Mouse (Mus musculus): ENCODE data around the gene Slc35b3. TPM values are rescaled to one million over a fixed set of nuclear protein-coding genes. Genes with fewer than 3 reads are reported as not detected.

Gene Slc35b3
- polyA plus RNA-seq, 1 experiment: 20.6 TPM

GRCm38 (mm10) chr13:38976978-38977377 lies 16.3 kb upstream of the Slc35b3 start:
- WGBS: 76% methylated on average over 6 of the region's 6 CpGs
- TF ChIP-seq POLR2A (IDR thresholded peaks at IDR 0.05; ENCODE audit: borderline replicate concordance, extremely low read depth, low read depth, low read length) (no peak), CTCF (IDR thresholded peaks at IDR 0.05; ENCODE audit: insufficient read depth, low read length) (no peak)
- H3K4me3 ChIP-seq (replicated peaks; ENCODE audit: extremely low read depth, low read depth, low read length): no peak overlapping the region
- no peaks in the 10 kb centered on the region for H3K4me1 ChIP-seq (ENCODE audit: control insufficient read depth, insufficient read depth, low read length)
- no peak for DNase-seq

GRCm38 (mm10) chr13:38975853-38976252 lies 15.2 kb upstream of the Slc35b3 start:
- no peak for DNase-seq
- Histone ChIP-seq H3K4me1 (ENCODE audit: control insufficient read depth, insufficient read depth, low read length) (no peaks in the 10 kb centered on the region), H3K4me3 (replicated peaks; ENCODE audit: extremely low read depth, low read depth, low read length) (no peak overlapping the region)
- WGBS: 89% methylated on average over 5 of the region's 5 CpGs
- TF ChIP-seq POLR2A (IDR thresholded peaks at IDR 0.05; ENCODE audit: borderline replicate concordance, extremely low read depth, low read depth, low read length) (no peak), CTCF (IDR thresholded peaks at IDR 0.05; ENCODE audit: insufficient read depth, low read length) (no peak)

GRCm38 (mm10) chr13:38972602-38973001 lies 11.9 kb upstream of the Slc35b3 start:
- DNase-seq: no peak
- 6% methylated on average over 6 of the region's 6 CpGs for WGBS
- no peak for TF ChIP-seq POLR2A (IDR thresholded peaks at IDR 0.05; ENCODE audit: borderline replicate concordance, extremely low read depth, low read depth, low read length)
- TF ChIP-seq CTCF (IDR thresholded peaks at IDR 0.05; ENCODE audit: insufficient read depth, low read length): no peak
- H3K4me3 ChIP-seq (replicated peaks; ENCODE audit: extremely low read depth, low read depth, low read length): no peak overlapping the region
- no peaks in the 10 kb centered on the region for H3K4me1 ChIP-seq (ENCODE audit: control insufficient read depth, insufficient read depth, low read length)

GRCm38 (mm10) chr13:38971047-38971446 lies 10.4 kb upstream of the Slc35b3 start:
- TF ChIP-seq CTCF (IDR thresholded peaks at IDR 0.05; ENCODE audit: insufficient read depth, low read length) (no peak), POLR2A (IDR thresholded peaks at IDR 0.05; ENCODE audit: borderline replicate concordance, extremely low read depth, low read depth, low read length) (no peak)
- DNase-seq: no peak
- Histone ChIP-seq H3K4me3 (replicated peaks; ENCODE audit: extremely low read depth, low read depth, low read length) (no peak overlapping the region), H3K4me1 (ENCODE audit: control insufficient read depth, insufficient read depth, low read length) (no peaks in the 10 kb centered on the region)
- WGBS: 77% methylated on average over 4 of the region's 4 CpGs

GRCm38 (mm10) chr13:38967518-38967917 lies 6.8 kb upstream of the Slc35b3 start:
- TF ChIP-seq CTCF (IDR thresholded peaks at IDR 0.05; ENCODE audit: insufficient read depth, low read length): no peak
- TF ChIP-seq POLR2A (IDR thresholded peaks at IDR 0.05; ENCODE audit: borderline replicate concordance, extremely low read depth, low read depth, low read length): no peak
- Histone ChIP-seq H3K4me3 (replicated peaks; ENCODE audit: extremely low read depth, low read depth, low read length) (no peak overlapping the region), H3K4me1 (ENCODE audit: control insufficient read depth, insufficient read depth, low read length) (no peaks in the 10 kb centered on the region)
- 86% methylated on average over 1 of the region's 1 CpGs for WGBS
- no peak for DNase-seq

GRCm38 (mm10) chr13:38966922-38967448 lies 6.3 kb upstream of the Slc35b3 start:
- Histone ChIP-seq H3K4me1 (ENCODE audit: control insufficient read depth, insufficient read depth, low read length) (no peaks in the 10 kb centered on the region), H3K4me3 (replicated peaks; ENCODE audit: extremely low read depth, low read depth, low read length) (no peak overlapping the region)
- 93% methylated on average over 2 of the region's 2 CpGs for WGBS

GRCm38 (mm10) chr13:38962771-38963170 lies 2.1 kb upstream of the Slc35b3 start:
- TF ChIP-seq CTCF (IDR thresholded peaks at IDR 0.05; ENCODE audit: insufficient read depth, low read length): no peak
- no peak for TF ChIP-seq POLR2A (IDR thresholded peaks at IDR 0.05; ENCODE audit: borderline replicate concordance, extremely low read depth, low read depth, low read length)
- Histone ChIP-seq H3K4me3 (replicated peaks; ENCODE audit: extremely low read depth, low read depth, low read length) (no peak overlapping the region), H3K4me1 (ENCODE audit: control insufficient read depth, insufficient read depth, low read length) (peaks cover 7% of the 10 kb centered on the region)
- 66% methylated on average over 2 of the region's 2 CpGs for WGBS
- DNase-seq: no peak

More at GRCm38 (mm10) chr13:38966922-38967448, 6.3 kb upstream of the Slc35b3 start:
- TF ChIP-seq CTCF (IDR thresholded peaks at IDR 0.05; ENCODE audit: insufficient read depth, low read length) (no peak), POLR2A (IDR thresholded peaks at IDR 0.05; ENCODE audit: borderline replicate concordance, extremely low read depth, low read depth, low read length) (no peak)
- no peak for DNase-seq

- TF ChIP-seq CTCF (IDR thresholded peaks at IDR 0.05; ENCODE audit: insufficient read depth, low read length): no peak
- TF ChIP-seq POLR2A (IDR thresholded peaks at IDR 0.05; ENCODE audit: borderline replicate concordance, extremely low read depth, low read depth, low read length): no peak
- no peak overlapping the region for H3K4me3 ChIP-seq (replicated peaks; ENCODE audit: extremely low read depth, low read depth, low read length)
- H3K4me1 ChIP-seq (ENCODE audit: control insufficient read depth, insufficient read depth, low read length): peaks cover 13% of the 10 kb centered on the region
- no peak for DNase-seq
- 26% methylated on average over 5 of the region's 5 CpGs for WGBS
Measured at GRCm38 (mm10) chr13:38958037-38958436, 2.6 kb downstream of the Slc35b3 start.

GRCm38 (mm10) chr13:38946296-38947012 lies 14.2 kb downstream of the Slc35b3 start:
- Histone ChIP-seq H3K4me3 (replicated peaks; ENCODE audit: extremely low read depth, low read depth, low read length) (no peak overlapping the region), H3K4me1 (ENCODE audit: control insufficient read depth, insufficient read depth, low read length) (peaks cover 7% of the 10 kb centered on the region; the same call in 1 of the 2 replicates)
- no peak for DNase-seq
- no peak for TF ChIP-seq CTCF (IDR thresholded peaks at IDR 0.05; ENCODE audit: insufficient read depth, low read length)
- 60% methylated on average over 3 of the region's 3 CpGs for WGBS

GRCm38 (mm10) chr13:38945767-38946166 lies 14.9 kb downstream of the Slc35b3 start:
- TF ChIP-seq POLR2A (IDR thresholded peaks at IDR 0.05; ENCODE audit: borderline replicate concordance, extremely low read depth, low read depth, low read length) (no peak), CTCF (IDR thresholded peaks at IDR 0.05; ENCODE audit: insufficient read depth, low read length) (no peak)
- DNase-seq: no peak
- Histone ChIP-seq H3K4me3 (replicated peaks; ENCODE audit: extremely low read depth, low read depth, low read length) (no peak overlapping the region), H3K4me1 (ENCODE audit: control insufficient read depth, insufficient read depth, low read length) (peaks cover 7% of the 10 kb centered on the region; the same call in 1 of the 2 replicates)
- 36% methylated on average over 1 of the region's 1 CpGs for WGBS

All from lung, adult 2 months (tissue).